Mouse (Mus musculus) heart, embryonic 10.5 days (tissue): Measurements from ENCODE around the gene Gm436. TPM values are rescaled to one million over a fixed set of nuclear protein-coding genes. Genes with fewer than 3 reads are reported as not detected.

Experiments
- DNase-seq: peaks from one replicate; pipeline ENCODE4 v3.0.0-alpha.2; 2017; ENCODE audit warnings: low spot score
- H3K27ac ChIP-seq: fragments of 300-500 bp; sonication (generic); 2 replicates; pipeline ENCODE4 v1.5.1; 2016; ENCODE audit warnings: mild to moderate bottlenecking
- H3K27me3 ChIP-seq: fragments of 300-500 bp; sonication (generic); 2 replicates; pipeline ENCODE4 v1.6.1; 2016; ENCODE audit warnings: mild to moderate bottlenecking; ENCODE audit not compliant: poor library complexity, insufficient read depth, severe bottlenecking
- H3K36me3 ChIP-seq: fragments of 300-500 bp; sonication (generic); 2 replicates; pipeline ENCODE4 v1.6.1; 2016; ENCODE audit warnings: mild to moderate bottlenecking, moderate library complexity
- H3K4me1 ChIP-seq: fragments of 300-500 bp; sonication (generic); 2 replicates; pipeline ENCODE4 v1.6.1; 2016; ENCODE audit warnings: mild to moderate bottlenecking
- H3K4me3 ChIP-seq: fragments of 300-500 bp; sonication (generic); 2 replicates; pipeline ENCODE4 v1.5.1; 2016; ENCODE audit warnings: mild to moderate bottlenecking, moderate library complexity
- H3K9me3 ChIP-seq: fragments of 300-500 bp; sonication (generic); 2 replicates; pipeline ENCODE4 v1.6.1; 2016; ENCODE audit warnings: mild to moderate bottlenecking, moderate library complexity
- WGBS: fragments of 180-500 bp; shearing (Covaris S2); methylation state at CpG from one replicate; pipeline ENCODE4 v1.1.7; 2016; 5-methylcytosine and 5-hydroxymethylcytosine counted together
- polyA plus RNA-seq: library from polyadenylated mRNA; unstranded; fragments of >200 nt; fragmentation: Nextera tagmentation; extraction: Ambion mirVana; gene quantifications from 2 replicates; pipeline ENCODE4 v1.2.1, GENCODE M21; 2016

Gene Gm436
- polyA plus RNA-seq: not detected in 2 replicates

DNA sequence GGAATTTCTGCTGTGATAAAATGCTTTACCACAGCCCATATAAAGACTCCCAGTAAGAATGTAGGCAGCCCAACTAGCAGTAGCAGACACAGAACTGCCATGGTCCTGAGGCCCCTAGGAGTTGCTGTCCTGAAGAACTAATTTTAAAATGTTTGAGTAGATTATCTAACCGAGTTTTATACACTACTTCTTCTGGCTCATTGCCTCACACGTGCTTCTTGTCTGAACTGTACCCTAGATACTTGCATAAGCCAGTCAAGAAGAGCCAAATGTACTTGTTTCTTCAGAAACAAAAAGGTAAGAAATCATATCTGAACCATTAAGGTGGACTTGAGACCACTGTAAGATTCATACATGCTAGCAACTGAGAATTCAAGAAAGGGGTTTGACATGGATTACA, at the start of gene Gm436:
TSS of gene Gm436 (minus strand) at position 101 of the 400 bp plus-strand sequence.
- Histone ChIP-seq H3K4me3 (no peak within 1 kb of the TSS), H3K4me1 (no peaks in the 10 kb centered on the region), H3K36me3 (no peaks in the 10 kb centered on the region), H3K9me3 (no peaks in the 10 kb centered on the region), H3K27ac (no peak within 1 kb of the TSS), H3K27me3 (no peaks in the 10 kb centered on the region)
- DNase-seq: no peak
- 45% methylated on average over 2 of the region's 2 CpGs for WGBS

DNA sequence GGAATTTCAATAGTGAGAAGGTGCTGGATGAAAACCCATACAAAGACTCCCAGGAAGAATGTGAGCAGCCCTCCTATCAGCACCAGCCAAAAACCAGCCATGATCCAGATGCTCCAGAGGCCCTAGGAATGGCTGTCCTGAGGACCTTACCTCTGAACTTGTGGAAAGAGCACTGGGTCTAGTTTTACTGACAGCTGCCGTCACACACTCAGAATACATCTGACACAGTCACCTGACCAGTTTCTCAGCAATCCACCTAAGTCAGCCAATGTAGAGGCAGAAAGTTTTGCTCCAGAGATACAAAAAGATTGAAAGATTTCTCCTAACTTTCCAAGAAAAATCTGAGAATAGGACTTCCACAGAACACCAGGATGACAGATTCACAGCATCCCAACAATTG, 35.1 kb upstream of the Gm436 start, which contains the start of gene Gm13178:
TSS of gene Gm13178 (minus strand) at position 101 of the 400 bp plus-strand sequence.
- WGBS: 80% methylated on average over 1 of the region's 1 CpGs

DNA sequence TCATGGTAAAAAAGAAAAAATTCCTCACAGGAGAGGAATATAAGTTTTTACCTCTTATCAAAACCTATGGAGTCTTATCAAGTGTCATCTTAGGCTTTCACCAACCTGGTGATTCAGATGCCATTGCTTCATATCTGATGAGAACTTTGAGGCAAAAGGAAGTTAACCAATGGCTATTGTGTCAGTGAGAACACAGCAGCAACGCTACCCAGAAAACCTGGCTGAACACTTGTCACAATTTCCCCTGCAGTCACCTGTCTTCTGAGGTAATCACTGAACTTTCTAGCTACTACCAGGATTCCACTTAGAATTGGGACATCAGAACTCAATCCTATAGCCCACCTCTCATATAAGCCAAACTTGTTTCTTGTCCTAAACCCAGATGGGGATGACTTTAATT, 33.5 kb upstream of the Gm436 start:
- H3K4me3 ChIP-seq: no peak overlapping the region
- WGBS: 77% methylated on average over 1 of the region's 1 CpGs
- DNase-seq: no peak
- H3K36me3 ChIP-seq: no peaks in the 10 kb centered on the region
- H3K27ac ChIP-seq: no peak overlapping the region
- H3K27me3 ChIP-seq: no peaks in the 10 kb centered on the region
- H3K9me3 ChIP-seq: 0 out of 2 replicates have a peak, but pooled peaks cover 2% of the 10 kb centered on the region
- H3K4me1 ChIP-seq: no peaks in the 10 kb centered on the region

More for the DNA sequence above, 35.1 kb upstream of the Gm436 start, which contains the start of gene Gm13178:
- H3K27me3 ChIP-seq: no peaks in the 10 kb centered on the region
- DNase-seq: no peak
- no peaks in the 10 kb centered on the region for H3K4me1 ChIP-seq
- no peaks in the 10 kb centered on the region for H3K36me3 ChIP-seq
- 0 out of 2 replicates have a peak, but pooled peaks cover 2% of the 10 kb centered on the region for H3K9me3 ChIP-seq
- H3K27ac ChIP-seq: no peak within 1 kb of the TSS
- no peak within 1 kb of the TSS for H3K4me3 ChIP-seq

DNA sequence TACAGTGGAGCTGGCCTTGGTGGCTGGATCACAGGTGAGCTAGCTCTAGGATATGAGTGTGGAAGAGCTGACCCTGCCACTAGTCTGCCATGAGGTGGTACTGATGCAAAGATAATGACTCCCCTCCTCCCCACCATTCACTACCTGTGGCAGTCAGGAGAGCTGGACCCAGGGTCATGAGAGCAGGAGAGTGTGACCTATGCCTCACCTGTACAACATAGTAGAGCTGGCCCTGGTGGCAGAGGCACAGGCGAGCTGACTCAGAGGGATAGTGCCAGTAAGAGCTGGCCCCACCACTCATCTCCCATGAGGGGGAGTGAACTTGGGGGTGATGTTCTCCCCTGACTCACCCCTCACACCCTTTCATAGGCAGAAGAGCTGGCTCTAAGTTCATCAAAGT, 32.1 kb upstream of the Gm436 start:
- no peak for DNase-seq
- no peaks in the 10 kb centered on the region for H3K36me3 ChIP-seq
- 80% methylated on average over 1 of the region's 1 CpGs for WGBS
- H3K9me3 ChIP-seq: 0 out of 2 replicates have a peak, but pooled peaks cover 2% of the 10 kb centered on the region
- H3K27ac ChIP-seq: no peak overlapping the region
- H3K4me3 ChIP-seq: no peak overlapping the region
- H3K4me1 ChIP-seq: no peaks in the 10 kb centered on the region
- no peaks in the 10 kb centered on the region for H3K27me3 ChIP-seq

DNA sequence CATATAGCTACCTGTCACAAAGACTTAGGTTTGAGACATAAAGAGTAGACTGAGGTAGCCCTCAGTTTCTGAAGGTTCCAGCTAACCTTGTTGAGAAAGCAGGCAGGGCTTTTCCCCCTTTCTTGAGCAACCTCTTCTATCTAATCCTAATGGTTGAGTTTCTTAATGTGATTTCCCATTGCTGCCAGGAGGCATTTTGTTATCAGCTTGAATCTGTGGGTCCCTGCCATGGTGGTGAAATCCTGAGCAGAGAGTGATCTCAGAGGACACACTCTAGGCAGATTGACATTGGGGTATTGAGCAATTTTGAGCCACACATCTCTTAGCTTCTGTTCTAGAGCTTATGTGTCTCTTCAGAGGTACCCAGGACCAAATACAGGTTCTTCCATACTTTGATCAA, 47.9 kb downstream of the Gm436 start:
- Histone ChIP-seq H3K9me3 (peaks cover 12% of the 10 kb centered on the region), H3K27ac (no peak overlapping the region), H3K36me3 (no peaks in the 10 kb centered on the region), H3K4me1 (no peaks in the 10 kb centered on the region), H3K27me3 (no peaks in the 10 kb centered on the region), H3K4me3 (no peak overlapping the region)
- no peak for DNase-seq

Other genes with a start within 250 kb of the Gm436 start
- gene 1700012P22Rik, start 247.6 kb downstream of the Gm436 start, polyA plus RNA-seq: not detected in 2 replicates
- gene Gm9944, start 233.1 kb downstream of the Gm436 start, polyA plus RNA-seq: not detected in 2 replicates
- gene Aadacl3, start 222.6 kb downstream of the Gm436 start, polyA plus RNA-seq: not detected in 2 replicates
- not detected in 2 replicates for gene 9430007A20Rik, start 166.5 kb downstream of the Gm436 start, polyA plus RNA-seq
- not detected in 2 replicates for gene Gm13124, start 121.2 kb downstream of the Gm436 start, polyA plus RNA-seq
- not detected in 2 replicates for gene Aadacl4, start 72.7 kb downstream of the Gm436 start, polyA plus RNA-seq
- not detected in 2 replicates for gene Gm13178, start 35.0 kb upstream of the Gm436 start, polyA plus RNA-seq
- gene Gm438, start 100.2 kb upstream of the Gm436 start, polyA plus RNA-seq: not detected in 2 replicates
- 7.0 and 21.2 TPM in 2 replicates for gene Dhrs3, start 206.5 kb upstream of the Gm436 start, polyA plus RNA-seq